Mouse (Mus musculus) embryonic facial prominence, embryonic 15.5 days (tissue): Measurements from ENCODE around the gene Kcnk13. TPM values are rescaled to one million over a fixed set of nuclear protein-coding genes. Genes with fewer than 3 reads are reported as not detected.

Experiments
- ATAC-seq: fragments of 200-750 bp; cut with Nextera tagmentation; 2 replicates; pipeline ENCODE4 v1.8.0; 2017; ENCODE audit warnings: low read depth, moderate TSS enrichment; ENCODE audit not compliant: insufficient number of reproducible peaks, low FRiP score, low TSS enrichment
- H3K27ac ChIP-seq: fragments of 300-500 bp; sonication (generic); replicated peaks from 2 replicates; pipeline ENCODE4 v1.5.1; 2015; ENCODE audit warnings: mild to moderate bottlenecking, inconsistent platforms
- H3K27me3 ChIP-seq: fragments of 300-500 bp; sonication (generic); 2 replicates; pipeline ENCODE4 v1.6.1; 2015; ENCODE audit warnings: inconsistent platforms
- H3K36me3 ChIP-seq: fragments of 300-500 bp; sonication (generic); 2 replicates; pipeline ENCODE4 v1.6.1; 2015; ENCODE audit warnings: mild to moderate bottlenecking, inconsistent platforms
- H3K4me1 ChIP-seq: fragments of 300-500 bp; sonication (generic); 2 replicates; pipeline ENCODE4 v1.6.1; 2015; ENCODE audit warnings: inconsistent platforms
- H3K4me2 ChIP-seq: fragments of 300-500 bp; sonication (generic); replicated peaks from 2 replicates; pipeline ENCODE4 v1.6.1; 2015; ENCODE audit warnings: mild to moderate bottlenecking, inconsistent platforms
- H3K4me3 ChIP-seq: fragments of 300-500 bp; sonication (generic); replicated peaks from 2 replicates; pipeline ENCODE4 v1.5.1; 2015; ENCODE audit warnings: mild to moderate bottlenecking, inconsistent platforms
- H3K9ac ChIP-seq: fragments of 300-500 bp; sonication (generic); 2 replicates; pipeline ENCODE4 v1.6.1; 2015; ENCODE audit warnings: inconsistent platforms
- H3K9me3 ChIP-seq: fragments of 300-500 bp; sonication (generic); replicated peaks from 2 replicates; pipeline ENCODE4 v1.6.1; 2016; ENCODE audit warnings: inconsistent platforms
- WGBS: fragments of 180-500 bp; shearing (Covaris S2); methylation state at CpG from one replicate; pipeline ENCODE4 v1.1.7; 2015; 5-methylcytosine and 5-hydroxymethylcytosine counted together
- polyA plus RNA-seq: library from polyadenylated mRNA; unstranded; fragments of >200 nt; fragmentation: Nextera tagmentation; extraction: Ambion mirVana; gene quantifications from 2 replicates; pipeline ENCODE4 v1.2.1, GENCODE M21; 2015

Kcnk13 gene
- polyA plus RNA-seq, 1 experiment from 2014 or later = 2.9 TPM

GRCm38 (mm10) chr12:99938476-99938875 is 25.8 kb upstream of the Kcnk13 start:
- Histone ChIP-seq H3K36me3 (peaks cover 21% of the 10 kb centered on the region), H3K4me1 (no peaks in the 10 kb centered on the region), H3K9me3 (no peaks in the 10 kb centered on the region), H3K4me2 (no peak overlapping the region), H3K27me3 (no peaks in the 10 kb centered on the region), H3K27ac (no peak overlapping the region), H3K4me3 (no peak overlapping the region), H3K9ac (no peak overlapping the region)
- ATAC-seq = no peak
- 65% methylated on average over 4 of the region's 4 CpGs for WGBS

GRCm38 (mm10) chr12:99939179-99939578 is 25.1 kb upstream of the Kcnk13 start:
- Histone ChIP-seq H3K9me3 (no peaks in the 10 kb centered on the region), H3K27ac (no peak overlapping the region), H3K4me1 (no peaks in the 10 kb centered on the region), H3K4me2 (no peak overlapping the region), H3K36me3 (peaks cover 25% of the 10 kb centered on the region), H3K4me3 (no peak overlapping the region), H3K9ac (no peak overlapping the region), H3K27me3 (no peaks in the 10 kb centered on the region)
- 86% methylated on average over 6 of the region's 6 CpGs for WGBS
- ATAC-seq = no peak

- Histone ChIP-seq H3K9me3 (no peaks in the 10 kb centered on the region), H3K4me3 (no peak overlapping the region), H3K36me3 (peaks cover 17% of the 10 kb centered on the region; the same call in 1 of the 2 replicates), H3K4me2 (no peak overlapping the region), H3K9ac (no peak overlapping the region), H3K27ac (no peak overlapping the region), H3K4me1 (no peaks in the 10 kb centered on the region), H3K27me3 (no peaks in the 10 kb centered on the region)
- 90% methylated on average over 7 of the region's 7 CpGs for WGBS
- ATAC-seq = no peak
Measured at GRCm38 (mm10) chr12:99940704-99941103, 23.6 kb upstream of the Kcnk13 start.

- Histone ChIP-seq H3K9ac (no peak overlapping the region), H3K4me1 (no peaks in the 10 kb centered on the region), H3K9me3 (no peaks in the 10 kb centered on the region), H3K4me3 (no peak overlapping the region), H3K36me3 (peaks cover 24% of the 10 kb centered on the region; the same call in 1 of the 2 replicates), H3K4me2 (no peak overlapping the region), H3K27ac (no peak overlapping the region), H3K27me3 (no peaks in the 10 kb centered on the region)
- no peak for ATAC-seq
- 74% methylated on average over 8 of the region's 8 CpGs for WGBS
Measured at GRCm38 (mm10) chr12:99942441-99942840, 21.9 kb upstream of the Kcnk13 start.

GRCm38 (mm10) chr12:99952928-99953327 is 11.4 kb upstream of the Kcnk13 start:
- Histone ChIP-seq H3K9ac (no peak overlapping the region), H3K27ac (no peak overlapping the region), H3K4me2 (no peak overlapping the region), H3K4me3 (no peak overlapping the region), H3K4me1 (0 out of 2 replicates have a peak, but pooled peaks cover under 1% of the 10 kb centered on the region), H3K36me3 (peaks cover 9% of the 10 kb centered on the region; the same call in 1 of the 2 replicates), H3K9me3 (no peaks in the 10 kb centered on the region), H3K27me3 (no peaks in the 10 kb centered on the region)
- no peak for ATAC-seq
- WGBS = 49% methylated on average over 7 of the region's 7 CpGs

GRCm38 (mm10) chr12:99956411-99956810 is 7.9 kb upstream of the Kcnk13 start:
- H3K27ac ChIP-seq = no peak overlapping the region
- 0 out of 2 replicates have a peak, but pooled peaks cover 5% of the 10 kb centered on the region for H3K4me1 ChIP-seq
- H3K9me3 ChIP-seq = no peaks in the 10 kb centered on the region
- no peak overlapping the region for H3K4me2 ChIP-seq
- H3K27me3 ChIP-seq = 0 out of 2 replicates have a peak, but pooled peaks cover 9% of the 10 kb centered on the region
- H3K4me3 ChIP-seq = no peak overlapping the region
- no peak overlapping the region for H3K9ac ChIP-seq
- no peak for ATAC-seq
- WGBS = 79% methylated on average over 7 of the region's 7 CpGs
- H3K36me3 ChIP-seq = 0 out of 2 replicates have a peak, but pooled peaks cover 6% of the 10 kb centered on the region

GRCm38 (mm10) chr12:99958068-99959060 is 5.9 kb upstream of the Kcnk13 start:
- Histone ChIP-seq H3K9me3 (no peaks in the 10 kb centered on the region), H3K9ac (no peak overlapping the region), H3K4me2 (no peak overlapping the region), H3K27ac (no peak overlapping the region), H3K36me3 (0 out of 2 replicates have a peak, but pooled peaks cover 6% of the 10 kb centered on the region), H3K27me3 (peaks cover 17% of the 10 kb centered on the region), H3K4me1 (0 out of 2 replicates have a peak, but pooled peaks cover 5% of the 10 kb centered on the region), H3K4me3 (no peak overlapping the region)
- 48% methylated on average over 9 of the region's 9 CpGs for WGBS
- no peak for ATAC-seq

GRCm38 (mm10) chr12:99959291-99959690 is 5.0 kb upstream of the Kcnk13 start:
- no peak for ATAC-seq
- no peak overlapping the region for H3K4me3 ChIP-seq
- no peaks in the 10 kb centered on the region for H3K9me3 ChIP-seq
- peaks cover 7% of the 10 kb centered on the region for H3K4me1 ChIP-seq
- H3K9ac ChIP-seq = no peak overlapping the region
- peaks cover 26% of the 10 kb centered on the region for H3K27me3 ChIP-seq
- H3K36me3 ChIP-seq = 0 out of 2 replicates have a peak, but pooled peaks cover 6% of the 10 kb centered on the region
- H3K4me2 ChIP-seq = no peak overlapping the region
- H3K27ac ChIP-seq = no peak overlapping the region

GRCm38 (mm10) chr12:99959930-99960329 is 4.4 kb upstream of the Kcnk13 start:
- Histone ChIP-seq H3K4me3 (no peak overlapping the region), H3K4me2 (no peak overlapping the region), H3K9me3 (no peaks in the 10 kb centered on the region), H3K27me3 (peaks cover 32% of the 10 kb centered on the region), H3K36me3 (0 out of 2 replicates have a peak, but pooled peaks cover 6% of the 10 kb centered on the region), H3K9ac (no peak overlapping the region), H3K4me1 (peaks cover 13% of the 10 kb centered on the region), H3K27ac (no peak overlapping the region)
- ATAC-seq = no peak
- WGBS = 33% methylated on average over 10 of the region's 10 CpGs

GRCm38 (mm10) chr12:99960675-99961074 is 3.6 kb upstream of the Kcnk13 start:
- Histone ChIP-seq H3K4me3 (no peak overlapping the region), H3K4me2 (no peak overlapping the region), H3K27ac (no peak overlapping the region), H3K9ac (no peak overlapping the region), H3K4me1 (peaks cover 21% of the 10 kb centered on the region), H3K9me3 (no peaks in the 10 kb centered on the region), H3K27me3 (peaks cover 40% of the 10 kb centered on the region), H3K36me3 (0 out of 2 replicates have a peak, but pooled peaks cover under 1% of the 10 kb centered on the region)
- ATAC-seq = no peak
- 84% methylated on average over 7 of the region's 7 CpGs for WGBS
